Mouse (Mus musculus) spleen, adult 10 weeks (tissue): Measurements from ENCODE around the gene Gopc. TPM values are rescaled to one million over a fixed set of nuclear protein-coding genes. Genes with fewer than 3 reads are reported as not detected.

Source experiments
- polyA plus RNA-seq: library from polyadenylated mRNA; stranded (reverse); fragments of 350-450 nt; fragmentation: Illumina TruSeq; extraction: RNeasy Lipid Tissue Mini Kit (QIAGEN cat#74804); gene quantifications from one replicate; pipeline ENCODE4 v1.2.3, GENCODE M21; 2015; ENCODE audit warnings: low replicate concordance; ENCODE audit not compliant: insufficient read depth

The Gopc gene
- 45.8 TPM for polyA plus RNA-seq

DNA sequence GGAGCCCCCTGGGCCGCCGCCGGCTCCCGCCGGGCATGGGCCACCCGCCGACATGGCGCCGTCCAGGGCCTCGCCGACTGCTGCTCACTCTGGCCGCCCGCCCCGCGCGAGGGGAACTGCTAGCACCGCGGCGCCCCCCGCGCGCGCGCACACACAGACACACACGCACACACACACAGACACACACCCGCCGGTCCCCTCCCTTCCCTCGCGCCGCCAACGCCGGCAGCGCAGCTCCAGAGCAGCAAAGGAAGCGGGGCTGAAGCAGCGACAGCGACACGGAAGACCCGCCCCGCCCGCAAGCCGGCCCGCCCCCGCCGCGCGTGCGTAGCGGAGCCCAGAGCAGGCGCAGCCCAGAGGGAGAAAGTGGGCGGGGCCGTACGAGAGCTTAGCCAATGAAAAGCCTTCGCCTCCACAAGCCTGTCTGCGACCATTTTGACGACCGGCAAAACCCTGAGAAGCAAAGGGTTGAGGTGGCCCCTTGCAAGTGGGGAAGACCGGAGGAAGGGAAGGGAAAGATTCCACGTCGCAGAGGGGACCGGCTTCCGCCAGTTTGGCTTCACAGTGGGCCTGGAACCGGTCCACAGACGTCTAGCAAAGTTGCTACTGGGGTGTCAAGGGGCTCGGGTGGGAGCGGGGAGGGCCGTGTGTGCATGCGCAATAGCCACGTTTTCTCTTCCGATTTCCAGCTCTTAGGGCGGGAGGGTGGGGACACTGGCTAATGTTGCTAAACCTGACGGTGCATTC, at the start of gene Gopc:
TSS of gene Gopc (minus strand) at position 280 of the 747 bp plus-strand sequence.

GRCm38 (mm10) chr10:52417299-52417997, 35.5 kb upstream of the Gopc start, which contains the start of gene Nus1:
Gene Nus1 (plus strand): TSS chr10:52417547.

GRCm38 (mm10) chr10:52388922-52389430, 7.1 kb upstream of the Gopc start, which contains the start of gene Nepn:
Gene Nepn (plus strand): TSS chr10:52388972.

DNA sequence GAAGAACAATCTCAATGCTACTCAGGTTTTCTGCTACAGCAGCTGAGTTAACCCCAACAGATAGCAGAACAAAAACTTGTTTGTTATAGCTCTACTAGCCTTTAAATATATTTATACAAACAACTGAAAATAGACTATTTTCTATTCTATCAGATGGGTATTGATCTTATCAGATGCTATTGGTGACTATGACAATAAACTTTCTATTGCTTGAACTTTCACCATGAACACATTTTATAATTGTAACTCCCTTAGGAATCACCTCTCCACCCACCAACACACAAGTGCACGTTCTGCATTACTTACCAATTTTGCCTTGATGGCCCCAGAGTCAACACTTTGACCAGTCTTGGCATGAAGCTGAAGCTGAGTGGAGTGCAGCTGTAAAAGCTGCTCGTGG, 23.5 kb downstream of the Gopc start, which contains the start of gene Gm26741:
TSS of gene Gm26741 (plus strand) at position 301 of the 400 bp plus-strand sequence.

Other genes starting within 250 kb of the Gopc start
- gene Ros1, start 186.9 kb downstream of the Gopc start, polyA plus RNA-seq, result not detected
- gene Dcbld1, start 148.5 kb downstream of the Gopc start, polyA plus RNA-seq, result 3.2 TPM
- not detected for gene Gm26741, start 23.4 kb downstream of the Gopc start, polyA plus RNA-seq
- not detected for gene Nepn, start 6.8 kb upstream of the Gopc start, polyA plus RNA-seq
- 44.8 TPM for gene Nus1, start 35.4 kb upstream of the Gopc start, polyA plus RNA-seq